Mouse (Mus musculus) right cerebral cortex, adult 18-20 months (tissue): ENCODE measurements around the gene Thrap3.

Source experiments
- DNase-seq: peaks from one replicate; pipeline ENCODE4 v3.0.0; 2022; ENCODE audit warnings: mixed read lengths

Gene Thrap3

DNA sequence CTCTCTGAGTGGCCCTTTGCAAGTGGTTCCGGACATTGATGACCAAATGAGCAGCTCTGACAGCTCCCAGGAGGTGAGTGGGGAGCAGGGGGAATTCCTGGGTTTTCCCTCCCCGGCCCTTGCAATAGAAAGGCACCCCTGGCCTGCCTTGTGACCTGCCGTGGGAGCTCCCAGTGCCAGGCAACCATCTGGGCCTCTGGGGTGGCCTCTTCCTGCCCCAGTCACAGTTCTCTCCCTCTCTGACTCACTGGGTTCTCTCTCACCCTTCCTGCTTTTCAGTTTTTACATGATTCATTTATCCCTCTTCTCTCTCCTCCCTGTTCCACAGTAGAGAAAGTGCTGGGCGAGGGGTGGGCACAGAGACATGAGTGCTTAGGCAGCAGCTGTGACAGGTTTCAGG is 64.8 kb downstream of the Thrap3 start:
- no peak for DNase-seq

GRCm38 (mm10) chr4:126134639-126135038 is 67.9 kb downstream of the Thrap3 start:
- no peak for DNase-seq

GRCm38 (mm10) chr4:126134236-126134635 is 68.3 kb downstream of the Thrap3 start:
- DNase-seq: no peak

GRCm38 (mm10) chr4:126132636-126133264 is 69.8 kb downstream of the Thrap3 start:
- no peak for DNase-seq

DNA sequence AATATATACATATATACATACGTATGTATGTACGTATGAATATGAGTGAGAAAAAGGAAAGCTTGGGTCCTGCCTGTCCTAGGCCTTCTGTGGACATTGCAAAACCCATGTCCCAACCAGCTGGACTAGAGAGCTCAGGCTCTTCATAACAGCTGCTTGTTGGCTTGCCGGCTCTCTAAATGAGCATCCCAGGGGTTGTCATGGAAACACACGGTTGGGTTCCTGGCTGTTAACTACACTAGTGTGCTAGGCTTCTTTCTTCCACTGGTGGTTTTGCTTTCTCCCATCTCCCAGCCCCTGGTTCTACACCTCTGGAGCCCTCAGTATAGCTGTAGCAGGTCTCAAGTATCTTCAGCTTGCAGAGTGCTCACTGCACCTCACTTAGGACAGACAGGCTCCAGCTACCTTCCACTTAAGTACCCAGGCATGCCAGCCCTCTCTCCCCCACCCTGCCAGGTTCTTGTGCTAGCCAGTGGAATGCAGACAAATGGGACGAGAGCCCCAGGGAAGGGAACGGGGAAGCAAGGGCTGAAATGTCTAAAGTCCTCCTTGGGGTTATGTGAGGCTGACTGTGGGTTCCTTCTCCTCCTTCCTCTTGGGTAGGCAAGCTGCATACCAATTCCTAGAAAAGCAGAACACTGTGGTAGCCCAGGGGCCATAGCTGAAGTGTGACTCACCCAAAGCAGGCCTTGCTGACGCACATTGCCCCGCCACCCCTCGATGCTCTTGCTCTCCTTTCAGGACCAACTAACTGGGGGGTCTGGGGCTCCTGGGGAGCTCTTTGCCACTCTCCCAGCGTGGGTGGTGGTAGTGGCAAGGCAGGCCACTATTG is 71.1 kb downstream of the Thrap3 start:
- peak; percentile 48 for DNase-seq

DNA sequence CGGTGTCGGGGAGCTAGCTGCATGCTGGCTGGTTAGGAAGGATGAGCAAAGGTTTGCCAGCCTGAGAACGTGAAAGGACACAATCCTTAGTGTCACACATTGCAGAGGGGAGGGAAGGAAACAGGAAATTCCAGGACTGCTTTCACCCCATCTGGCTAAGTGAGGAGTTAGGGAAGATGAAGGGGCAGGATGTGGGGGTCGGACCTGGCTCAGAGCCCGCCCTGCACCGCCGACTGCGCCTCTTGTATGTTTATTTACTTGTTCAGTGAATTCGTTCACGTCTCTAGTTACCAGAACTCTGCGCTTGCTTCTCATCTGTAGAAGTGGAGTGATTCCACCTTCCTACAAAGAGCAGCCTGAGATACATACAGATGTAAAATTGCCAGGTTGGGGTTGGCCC is 72.1 kb downstream of the Thrap3 start:
- DNase-seq: no peak

- DNase-seq: peak; percentile 69
Measured at GRCm38 (mm10) chr4:126123309-126124040, 79.1 kb downstream of the Thrap3 start.

DNA sequence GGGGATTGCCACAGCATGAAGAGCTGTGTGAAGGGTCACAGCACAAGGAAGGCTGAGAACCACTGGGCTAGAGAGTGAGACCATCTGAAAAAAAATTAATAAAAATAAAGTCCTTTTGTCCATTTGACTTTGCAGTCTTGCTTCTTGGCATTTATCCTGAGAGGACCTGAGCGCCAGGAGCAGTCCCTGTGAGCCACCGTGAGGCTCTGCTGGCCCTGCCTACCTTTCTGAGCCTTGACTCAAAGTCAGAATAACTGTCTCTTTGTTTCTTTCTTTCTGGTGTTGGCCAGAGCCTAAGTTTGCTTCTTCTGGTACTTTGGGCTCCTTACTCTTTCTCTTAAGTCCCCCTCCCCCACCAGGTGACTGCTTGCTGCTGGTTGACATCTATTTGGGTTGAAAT is 82.1 kb downstream of the Thrap3 start:
- no peak for DNase-seq

DNA sequence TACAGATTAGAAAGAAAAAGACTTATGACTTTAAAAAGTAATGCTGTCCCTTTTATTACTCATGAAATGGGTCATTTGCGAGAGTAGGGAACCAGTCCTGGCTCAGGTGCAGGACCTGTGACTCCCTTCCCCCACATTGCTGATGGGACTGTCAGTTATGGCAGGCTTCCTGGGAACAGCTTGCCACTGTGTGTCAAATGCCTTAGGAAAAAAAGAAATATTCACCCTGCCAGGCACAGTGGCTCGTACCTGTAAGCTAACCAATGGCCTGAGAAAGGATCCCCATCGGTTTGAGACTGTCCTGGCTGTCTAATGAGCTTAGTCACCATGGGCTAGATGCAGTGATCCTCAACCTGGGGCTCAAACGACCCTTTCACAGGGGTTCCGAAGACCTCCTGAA is 82.5 kb downstream of the Thrap3 start:
- DNase-seq: no peak

DNA sequence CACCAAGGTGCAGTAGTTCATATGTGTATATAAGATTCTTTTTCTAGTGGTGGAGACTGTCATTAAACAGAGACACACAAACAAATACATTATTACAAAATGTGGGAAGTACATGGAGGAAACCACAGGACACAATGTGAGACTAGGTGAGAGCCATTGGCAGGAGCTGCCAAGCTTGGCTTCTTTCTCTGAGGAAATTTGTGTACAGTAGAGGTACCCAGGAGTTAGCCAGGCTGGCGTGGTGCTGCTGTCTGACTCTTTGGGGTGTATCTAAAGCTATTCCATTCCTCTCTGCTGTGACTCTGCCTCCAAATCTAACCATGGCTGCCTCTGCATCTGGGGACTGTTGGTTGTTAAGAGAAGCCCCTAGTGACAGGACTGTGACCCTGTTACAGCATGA is 83.5 kb downstream of the Thrap3 start:
- DNase-seq: no peak

GRCm38 (mm10) chr4:126118651-126119050 is 83.9 kb downstream of the Thrap3 start:
- DNase-seq: peak; percentile 88

DNA sequence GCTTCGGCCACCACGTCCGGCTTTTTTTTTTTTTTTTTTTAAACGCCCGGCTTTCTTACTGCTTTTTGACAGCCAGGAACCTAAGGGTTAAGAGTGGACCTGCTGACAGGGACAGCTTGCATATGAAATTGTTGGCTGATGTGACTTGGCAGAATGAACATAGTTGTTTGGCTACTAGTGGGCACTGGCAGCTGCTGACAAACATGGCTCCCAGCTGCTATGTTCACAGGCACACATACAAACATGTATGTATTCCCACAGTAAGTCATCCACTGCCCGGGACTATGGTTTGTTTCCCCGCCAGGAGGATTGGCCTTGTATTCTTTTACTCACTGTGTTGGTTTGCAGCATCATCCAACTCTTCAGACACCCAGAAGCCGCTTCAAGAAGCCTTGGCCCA is 85.4 kb downstream of the Thrap3 start:
- DNase-seq: no peak

- no peak for DNase-seq
Measured at GRCm38 (mm10) chr4:126115871-126116521, 86.6 kb downstream of the Thrap3 start.

GRCm38 (mm10) chr4:126115411-126115810 is 87.1 kb downstream of the Thrap3 start:
- no peak for DNase-seq
